Mouse (Mus musculus) MN1 (cell line): Measurements from ENCODE around the gene Aass.

ENCODE experiments used
- DNase-seq: peaks from one replicate; pipeline ENCODE4 v3.0.0-alpha.2; 2016; ENCODE audit warnings: low spot score

Gene Aass

GRCm38 (mm10) chr6:23055734-23056133, 77.1 kb downstream of the Aass start:
- DNase-seq = no peak

- no peak for DNase-seq
Measured at GRCm38 (mm10) chr6:23048836-23049235, 84.0 kb downstream of the Aass start.

- DNase-seq = no peak
Measured at GRCm38 (mm10) chr6:23028251-23028650, 104.5 kb downstream of the Aass start.
